Mouse (Mus musculus): ENCODE results near the gene Dip2b.

The Dip2b gene

DNA sequence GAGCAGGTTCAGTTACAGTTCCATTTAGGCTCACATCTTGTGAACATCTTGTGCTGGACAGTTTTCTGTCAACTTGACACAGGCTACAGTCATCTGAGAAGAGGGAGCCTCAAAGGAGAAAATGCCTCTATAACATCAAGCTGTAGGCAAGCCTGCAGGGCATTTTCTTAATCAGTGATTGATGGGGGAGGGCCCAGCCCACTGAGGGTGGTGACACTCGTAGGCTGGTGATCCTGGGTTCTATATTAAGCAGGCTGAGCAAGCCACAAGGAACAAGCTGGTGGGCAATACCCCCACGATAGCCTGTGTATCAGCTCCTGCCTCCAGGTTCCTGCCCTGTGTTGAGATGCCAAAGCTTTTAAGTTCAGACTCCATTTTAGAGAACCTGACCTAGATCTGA lies 230.5 kb downstream of the Dip2b start:
- DNase-seq, result no peak
